Mouse (Mus musculus): ENCODE results near the gene Hist1h3i.

The Hist1h3i gene

GRCm38 (mm10) chr13:21782361-21783254 lies 562 bp downstream of the Hist1h3i start:
- DNase-seq: peak; percentile 20 to 38

GRCm38 (mm10) chr13:21781639-21782038 lies 1.5 kb downstream of the Hist1h3i start:
- DNase-seq: no peak

- DNase-seq: no peak
Measured at GRCm38 (mm10) chr13:21781021-21781555, 2.1 kb downstream of the Hist1h3i start.

- DNase-seq: peak; percentile 74 to 84
Measured at GRCm38 (mm10) chr13:21779767-21780731, 3.1 kb downstream of the Hist1h3i start, which contains the start of gene Hist1h1b. Hist1h1b (minus strand) TSS chr13:21780625.

- DNase-seq: peak; percentile 71 to 83
Measured at GRCm38 (mm10) chr13:21778814-21779766, 4.1 kb downstream of the Hist1h3i start.

- no peak for DNase-seq
Measured at GRCm38 (mm10) chr13:21755707-21756106, 27.5 kb downstream of the Hist1h3i start.

GRCm38 (mm10) chr13:21754294-21755001 lies 28.7 kb downstream of the Hist1h3i start:
- DNase-seq: peak; percentile 63 to 67

- peak; percentile 54 to 76 for DNase-seq
Measured at GRCm38 (mm10) chr13:21753524-21754285, 29.5 kb downstream of the Hist1h3i start, which contains the start of the genes Hist1h2ak and Hist1h2bn. Hist1h2ak (minus strand) TSS chr13:21753827. Hist1h2bn (plus strand) TSS chr13:21754123.

GRCm38 (mm10) chr13:21753051-21753523 lies 30.1 kb downstream of the Hist1h3i start:
- DNase-seq: no peak

GRCm38 (mm10) chr13:21752356-21752755 lies 30.8 kb downstream of the Hist1h3i start:
- DNase-seq: no peak

GRCm38 (mm10) chr13:21751827-21752226 lies 31.3 kb downstream of the Hist1h3i start:
- DNase-seq: no peak

- no peak for DNase-seq
Measured at GRCm38 (mm10) chr13:21751417-21751816, 31.8 kb downstream of the Hist1h3i start.

- DNase-seq: peak; percentile 96
Measured at GRCm38 (mm10) chr13:21750159-21751017, 32.8 kb downstream of the Hist1h3i start, which contains the start of gene Hist1h4k. Hist1h4k (minus strand) TSS chr13:21750505.

- peak in 1 of 2 experiments; percentile 4 for DNase-seq
Measured at GRCm38 (mm10) chr13:21749387-21750158, 33.6 kb downstream of the Hist1h3i start.

- no peak for DNase-seq
Measured at GRCm38 (mm10) chr13:21745006-21745405, 38.2 kb downstream of the Hist1h3i start.

GRCm38 (mm10) chr13:21734906-21735767 lies 48.0 kb downstream of the Hist1h3i start, which contains the start of gene Hist1h4j:
Hist1h4j (plus strand) TSS chr13:21735064.
- peak; percentile 89 to 92 for DNase-seq

Measured in kidney, postnatal 4 days (tissue).